Mouse (Mus musculus): ENCODE results near the gene Gins3.

The Gins3 gene

DNA sequence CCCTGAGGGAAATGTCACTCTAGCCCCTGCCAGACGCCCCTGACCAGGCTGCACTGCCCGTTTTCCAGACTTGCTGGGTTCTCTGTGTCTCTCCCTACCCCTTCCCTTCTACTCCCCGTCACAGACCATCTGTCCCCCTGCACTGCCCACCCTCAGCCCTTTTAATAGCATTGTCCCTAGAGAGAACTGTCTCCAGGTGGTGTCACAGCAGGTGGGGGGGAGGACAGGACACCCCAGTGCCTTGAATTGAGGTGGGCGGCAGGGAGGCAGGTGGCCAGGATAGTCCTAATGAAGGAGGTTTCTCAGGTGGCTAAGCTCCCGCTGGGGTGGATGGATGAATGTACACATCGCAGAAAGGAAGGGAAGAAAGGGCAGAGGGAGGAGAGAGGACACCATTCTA, 61.4 kb downstream of the Gins3 start:
- DNase-seq (ENCODE audit: inconsistent age in 2 of 2, low spot score in 1 of 2): no peak

Data from adrenal gland, adult (tissue).